Mouse (Mus musculus) hindbrain, embryonic 15.5 days (tissue): ENCODE measurements around the gene Zfp618. TPM values are rescaled to one million over a fixed set of nuclear protein-coding genes. Genes with fewer than 3 reads are reported as not detected.

Source experiments
- ATAC-seq: fragments of 200-750 bp; cut with Nextera tagmentation; 2 replicates; pipeline ENCODE4 v1.8.0; 2017; ENCODE audit warnings: low read depth, moderate number of reproducible peaks, moderate TSS enrichment; ENCODE audit not compliant: low FRiP score
- H3K27ac ChIP-seq: fragments of 300-500 bp; sonication (generic); replicated peaks from 2 replicates; pipeline ENCODE4 v1.5.1; 2015; ENCODE audit warnings: mild to moderate bottlenecking, inconsistent platforms
- H3K27me3 ChIP-seq: fragments of 300-500 bp; sonication (generic); 2 replicates; pipeline ENCODE4 v1.6.1; 2015; ENCODE audit warnings: control low read depth, inconsistent platforms
- H3K36me3 ChIP-seq: fragments of 300-500 bp; sonication (generic); 2 replicates; pipeline ENCODE4 v1.6.1; 2015; ENCODE audit warnings: control low read depth, inconsistent platforms
- H3K4me1 ChIP-seq: fragments of 300-500 bp; sonication (generic); replicated peaks from 2 replicates; pipeline ENCODE4 v1.6.1; 2015; ENCODE audit warnings: control low read depth, inconsistent platforms
- H3K4me2 ChIP-seq: fragments of 300-500 bp; sonication (generic); 2 replicates; pipeline ENCODE4 v1.6.1; 2015; ENCODE audit warnings: moderate library complexity, mild to moderate bottlenecking, inconsistent platforms
- H3K4me3 ChIP-seq: fragments of 300-500 bp; sonication (generic); 2 replicates; pipeline ENCODE4 v1.5.1; 2015; ENCODE audit warnings: mild to moderate bottlenecking, inconsistent platforms
- H3K9ac ChIP-seq: fragments of 300-500 bp; sonication (generic); 2 replicates; pipeline ENCODE4 v1.6.1; 2015; ENCODE audit warnings: inconsistent platforms
- H3K9me3 ChIP-seq: fragments of 300-500 bp; sonication (generic); 2 replicates; pipeline ENCODE4 v1.6.1; 2016; ENCODE audit warnings: control low read depth, inconsistent platforms
- WGBS: fragments of 180-500 bp; shearing (Covaris S2); methylation state at CpG from one replicate; pipeline ENCODE4 v1.1.7; 2015; 5-methylcytosine and 5-hydroxymethylcytosine counted together
- polyA plus RNA-seq: library from polyadenylated mRNA; unstranded; fragments of >200 nt; fragmentation: Nextera tagmentation; extraction: Ambion mirVana; gene quantifications from 2 replicates; pipeline ENCODE4 v1.2.1, GENCODE M21; 2015

Zfp618 gene
- polyA plus RNA-seq, 1 experiment from 2014 or later: 27.2 TPM

DNA sequence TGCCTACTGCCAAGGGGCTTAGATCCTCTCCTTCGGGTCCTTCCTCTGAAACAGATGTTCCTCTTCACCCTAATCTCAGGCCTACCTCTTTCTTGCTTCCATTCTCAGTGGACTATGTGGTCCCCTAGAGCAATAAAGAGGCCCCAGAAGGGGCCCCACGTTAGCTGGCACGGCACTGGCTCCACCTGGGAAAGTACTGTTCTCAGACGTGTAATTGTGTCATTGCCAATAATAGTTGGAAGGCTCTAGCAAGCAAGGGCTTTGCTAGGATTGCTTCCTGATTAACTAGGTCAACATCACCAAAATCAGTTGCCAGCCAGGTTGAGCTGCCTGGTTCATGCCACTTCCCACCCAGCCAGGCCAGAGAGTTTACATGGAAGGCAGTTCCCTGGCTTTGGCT, 72.2 kb downstream of the Zfp618 start:
- Histone ChIP-seq H3K4me1 (peaks cover 14% of the 10 kb centered on the region), H3K4me2 (no peak overlapping the region), H3K4me3 (no peak overlapping the region), H3K9me3 (no peaks in the 10 kb centered on the region), H3K27me3 (no peaks in the 10 kb centered on the region), H3K27ac (no peak overlapping the region), H3K9ac (no peak overlapping the region), H3K36me3 (no peaks in the 10 kb centered on the region)
- WGBS: 70% methylated on average over 4 of the region's 4 CpGs
- ATAC-seq: no peak

DNA sequence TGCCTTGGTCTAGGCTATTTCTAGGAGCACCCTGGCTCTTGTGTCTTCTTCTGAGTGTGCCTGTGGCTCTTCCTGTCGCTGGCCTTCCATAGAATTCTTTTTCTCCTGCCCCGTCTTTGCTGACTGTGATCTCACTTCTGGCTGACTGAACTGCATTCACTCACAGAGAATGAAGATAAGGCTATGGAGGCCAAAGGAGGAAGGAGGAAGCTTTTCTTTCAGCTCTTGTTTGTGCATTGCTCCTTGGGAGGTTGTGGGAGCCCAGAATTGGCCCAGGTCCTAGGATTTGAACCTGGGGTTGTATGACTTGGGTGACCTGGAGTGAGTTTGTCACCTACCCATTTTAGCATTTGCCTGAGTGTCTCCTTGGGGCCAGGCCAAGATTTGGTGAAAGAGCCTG, 72.9 kb downstream of the Zfp618 start:
- no peak overlapping the region for H3K4me3 ChIP-seq
- ATAC-seq: no peak
- no peaks in the 10 kb centered on the region for H3K9me3 ChIP-seq
- no peak overlapping the region for H3K27ac ChIP-seq
- H3K4me1 ChIP-seq: peaks cover 14% of the 10 kb centered on the region
- no peak overlapping the region for H3K4me2 ChIP-seq
- no peak overlapping the region for H3K9ac ChIP-seq
- no peaks in the 10 kb centered on the region for H3K36me3 ChIP-seq
- 70% methylated on average over 2 of the region's 2 CpGs for WGBS
- no peaks in the 10 kb centered on the region for H3K27me3 ChIP-seq

GRCm38 (mm10) chr4:63038937-63039336, 73.6 kb downstream of the Zfp618 start:
- Histone ChIP-seq H3K9me3 (no peaks in the 10 kb centered on the region), H3K4me1 (peaks cover 14% of the 10 kb centered on the region), H3K27ac (no peak overlapping the region), H3K9ac (no peak overlapping the region), H3K4me2 (no peak overlapping the region), H3K4me3 (no peak overlapping the region), H3K36me3 (no peaks in the 10 kb centered on the region), H3K27me3 (no peaks in the 10 kb centered on the region)
- ATAC-seq: 0 out of 2 replicates have a peak, but pooled peaks have one; percentile 9
- WGBS: 90% methylated on average over 10 of the region's 10 CpGs

GRCm38 (mm10) chr4:63048606-63049005, 83.2 kb downstream of the Zfp618 start:
- Histone ChIP-seq H3K9me3 (no peaks in the 10 kb centered on the region), H3K27me3 (no peaks in the 10 kb centered on the region), H3K9ac (no peak overlapping the region), H3K4me2 (no peak overlapping the region), H3K36me3 (no peaks in the 10 kb centered on the region), H3K27ac (no peak overlapping the region), H3K4me1 (peaks cover 11% of the 10 kb centered on the region; the same call in 1 of the 2 replicates), H3K4me3 (no peak overlapping the region)
- WGBS: 80% methylated on average over 3 of the region's 3 CpGs
- no peak for ATAC-seq

DNA sequence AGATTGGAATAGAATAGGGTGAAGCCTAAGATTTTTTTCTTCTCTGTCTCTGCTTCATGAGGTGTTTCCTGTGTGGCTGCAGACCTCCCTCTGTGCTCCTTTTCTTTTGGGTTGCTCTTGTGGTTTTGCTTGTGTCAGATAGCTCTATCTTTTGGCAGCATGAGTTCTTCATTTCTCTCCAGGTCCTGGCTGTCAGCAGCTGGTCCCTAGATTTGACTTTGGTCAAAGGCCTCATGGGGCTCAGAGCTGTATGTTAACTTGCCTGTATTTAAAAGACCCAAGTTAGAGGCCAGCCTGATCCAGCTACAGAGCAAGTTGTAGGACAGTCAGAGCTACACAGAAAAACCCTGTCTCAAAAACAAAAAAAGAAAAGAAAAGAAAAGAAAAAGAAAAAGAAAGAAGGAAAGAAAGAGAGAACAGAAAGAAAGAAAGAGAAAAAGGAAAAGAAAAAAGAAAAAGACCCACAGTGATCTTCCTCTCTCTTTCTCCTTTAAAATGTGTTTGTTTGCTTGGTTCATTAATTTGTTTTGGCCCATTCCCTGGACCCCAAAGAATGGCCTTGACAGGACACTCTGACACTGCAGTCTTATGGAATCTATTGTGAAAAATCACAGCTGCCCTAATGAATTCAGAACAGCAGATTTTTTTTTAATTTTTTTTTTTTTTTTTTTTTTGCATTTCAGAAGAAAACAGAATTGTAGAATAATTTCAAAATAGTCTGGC, 84.4 kb downstream of the Zfp618 start:
- Histone ChIP-seq H3K4me1 (peaks cover 11% of the 10 kb centered on the region; the same call in 1 of the 2 replicates), H3K27ac (0 out of 2 replicates have a peak overlapping the region, but pooled peaks have one; percentile 21), H3K4me3 (no peak overlapping the region), H3K9me3 (no peaks in the 10 kb centered on the region), H3K27me3 (no peaks in the 10 kb centered on the region), H3K9ac (no peak overlapping the region), H3K36me3 (no peaks in the 10 kb centered on the region), H3K4me2 (no peak overlapping the region)
- ATAC-seq: no peak

DNA sequence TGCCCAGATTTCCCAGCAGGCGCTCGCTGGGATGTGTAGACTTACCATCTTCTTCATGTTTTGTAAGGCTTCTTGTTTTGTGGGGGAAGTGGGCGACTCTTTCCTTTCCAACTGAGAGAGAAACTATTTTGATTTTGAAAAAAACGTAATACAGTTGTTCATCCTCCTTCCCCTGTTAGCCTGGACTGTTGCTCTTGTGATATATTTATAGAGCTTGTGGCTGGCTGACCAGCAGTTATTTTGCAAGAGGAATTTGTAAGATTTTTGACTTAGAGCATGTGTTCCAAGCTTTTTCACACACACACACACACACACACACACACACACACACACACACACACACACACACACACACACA, 84.9 kb downstream of the Zfp618 start:
- H3K4me1 ChIP-seq: peaks cover 14% of the 10 kb centered on the region; the same call in 1 of the 2 replicates
- H3K27me3 ChIP-seq: no peaks in the 10 kb centered on the region
- H3K36me3 ChIP-seq: no peaks in the 10 kb centered on the region
- 83% methylated on average over 4 of the region's 4 CpGs for WGBS
- H3K4me2 ChIP-seq: no peak overlapping the region
- no peak overlapping the region for H3K9ac ChIP-seq
- no peak overlapping the region for H3K27ac ChIP-seq
- ATAC-seq: no peak
- H3K4me3 ChIP-seq: no peak overlapping the region
- no peaks in the 10 kb centered on the region for H3K9me3 ChIP-seq

- no peak for ATAC-seq
- Histone ChIP-seq H3K4me3 (no peak overlapping the region), H3K27me3 (no peaks in the 10 kb centered on the region), H3K4me2 (no peak overlapping the region), H3K9ac (no peak overlapping the region), H3K9me3 (no peaks in the 10 kb centered on the region), H3K36me3 (no peaks in the 10 kb centered on the region), H3K4me1 (peaks cover 17% of the 10 kb centered on the region; the same call in 1 of the 2 replicates), H3K27ac (0 out of 2 replicates have a peak overlapping the region, but pooled peaks have one; percentile 7)
- WGBS: 65% methylated on average over 4 of the region's 4 CpGs
Observed at GRCm38 (mm10) chr4:63050949-63051348, 85.6 kb downstream of the Zfp618 start.

- H3K4me1 ChIP-seq: peaks cover 26% of the 10 kb centered on the region
- WGBS: 60% methylated on average over 7 of the region's 7 CpGs
- H3K9ac ChIP-seq: no peak overlapping the region
- no peaks in the 10 kb centered on the region for H3K36me3 ChIP-seq
- no peaks in the 10 kb centered on the region for H3K9me3 ChIP-seq
- H3K27ac ChIP-seq: no peak overlapping the region
- no peaks in the 10 kb centered on the region for H3K27me3 ChIP-seq
- no peak overlapping the region for H3K4me3 ChIP-seq
- H3K4me2 ChIP-seq: no peak overlapping the region
- ATAC-seq: no peak
Observed at GRCm38 (mm10) chr4:63051940-63052661, 86.7 kb downstream of the Zfp618 start.

GRCm38 (mm10) chr4:63052662-63053033, 87.3 kb downstream of the Zfp618 start:
- 73% methylated on average over 2 of the region's 2 CpGs for WGBS
- Histone ChIP-seq H3K4me3 (no peak overlapping the region), H3K27me3 (no peaks in the 10 kb centered on the region), H3K9me3 (no peaks in the 10 kb centered on the region), H3K4me2 (no peak overlapping the region), H3K9ac (no peak overlapping the region), H3K4me1 (peaks cover 28% of the 10 kb centered on the region), H3K36me3 (no peaks in the 10 kb centered on the region), H3K27ac (no peak overlapping the region)
- no peak for ATAC-seq

DNA sequence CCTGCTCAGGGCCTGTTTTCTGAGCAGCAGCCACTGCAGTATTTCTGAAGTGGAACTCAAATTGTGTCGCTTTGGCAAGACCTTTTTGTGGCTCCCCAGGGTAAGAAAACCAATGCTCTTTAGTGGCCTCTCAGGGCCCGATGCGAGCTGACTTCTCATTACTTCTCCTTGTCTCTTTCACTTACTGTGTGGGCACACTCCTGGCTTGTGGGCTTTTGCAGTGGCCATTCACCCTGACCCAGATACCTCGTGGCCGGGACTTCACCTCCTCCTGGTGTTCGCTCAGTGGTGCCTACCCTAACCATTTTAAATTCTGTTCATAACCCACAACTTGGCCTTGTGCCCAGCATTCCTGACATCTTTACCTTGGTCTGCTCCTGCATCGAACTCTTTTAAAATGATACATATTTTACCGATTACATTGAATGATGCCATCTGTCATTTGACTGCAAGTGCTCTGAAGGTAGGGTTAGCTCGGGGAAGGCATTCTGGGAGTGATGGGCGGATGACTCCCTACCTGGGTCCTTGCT, 89.9 kb downstream of the Zfp618 start:
- 0 out of 2 replicates have a peak overlapping the region, but pooled peaks have one; percentile 71 for H3K27ac ChIP-seq
- H3K9ac ChIP-seq: no peak overlapping the region
- peaks cover 41% of the 10 kb centered on the region for H3K4me1 ChIP-seq
- WGBS: 74% methylated on average over 10 of the region's 10 CpGs
- no peaks in the 10 kb centered on the region for H3K27me3 ChIP-seq
- no peak for ATAC-seq
- H3K4me3 ChIP-seq: no peak overlapping the region
- no peak overlapping the region for H3K4me2 ChIP-seq
- H3K9me3 ChIP-seq: no peaks in the 10 kb centered on the region
- H3K36me3 ChIP-seq: no peaks in the 10 kb centered on the region

GRCm38 (mm10) chr4:63056641-63057415, 91.5 kb downstream of the Zfp618 start:
- 18% methylated on average over 7 of the region's 7 CpGs for WGBS
- H3K4me1 ChIP-seq: peaks cover 51% of the 10 kb centered on the region
- H3K27ac ChIP-seq: peak overlapping the region; percentile 71
- peak; percentile 49; the same call in 1 of the 2 replicates for ATAC-seq
- no peak overlapping the region for H3K4me3 ChIP-seq
- H3K36me3 ChIP-seq: no peaks in the 10 kb centered on the region
- no peaks in the 10 kb centered on the region for H3K27me3 ChIP-seq
- H3K9me3 ChIP-seq: no peaks in the 10 kb centered on the region
- H3K9ac ChIP-seq: no peak overlapping the region
- no peak overlapping the region for H3K4me2 ChIP-seq

GRCm38 (mm10) chr4:63057581-63057980, 92.2 kb downstream of the Zfp618 start:
- no peak for ATAC-seq
- Histone ChIP-seq H3K27me3 (no peaks in the 10 kb centered on the region), H3K9ac (no peak overlapping the region), H3K27ac (peak overlapping the region; percentile 81; the same call in 1 of the 2 replicates), H3K4me2 (no peak overlapping the region), H3K36me3 (no peaks in the 10 kb centered on the region), H3K4me1 (peaks cover 45% of the 10 kb centered on the region), H3K9me3 (no peaks in the 10 kb centered on the region), H3K4me3 (no peak overlapping the region)
- 47% methylated on average over 5 of the region's 5 CpGs for WGBS
